Mouse (Mus musculus) spleen, adult 2 months (tissue): ENCODE data around the gene Nek8.
"Not testable (repeated sequence)": the region's sequence is repeated elsewhere in the genome, so short reads cannot be mapped to it uniquely, and the experiment has no call there.

Experiments
- CTCF ChIP-seq: fragments of 200-500 bp; IDR thresholded peaks from 2 replicates; pipeline ENCODE4 v1.5.1; 2011; ENCODE audit warnings: mild to moderate bottlenecking, inconsistent platforms; ENCODE audit not compliant: insufficient read depth, insufficient read length, insufficient replicate concordance; ENCODE audit errors: extremely low read depth
- POLR2A ChIP-seq: fragments of 200-500 bp; IDR thresholded peaks from 2 replicates; pipeline ENCODE4 v1.6.1; 2011; ENCODE audit warnings: low read depth, low read length, inconsistent platforms

GRCm38 (mm10) chr11:78135314-78135713, 41.2 kb downstream of the Nek8 start:
- TF ChIP-seq CTCF, POLR2A: not testable (repeated sequence)
